Comparison of ENCODE assay signal across 7 mouse cellular contexts in genomic region chr3:98015205-98016171, GRCm38 (mm10). TPM values are rescaled to one million over a fixed set of nuclear protein-coding genes. Genes with fewer than 3 reads are reported as not detected.
DNase-seq lines count a peak whose midpoint lies in the region; ATAC-seq lines count a peak whose summit lies in the region.

No protein-coding gene starts in this region.

- H3K9me3 ChIP-seq in heart, embryonic 13.5 days = no peaks in the 10 kb centered on the region
- no peaks in the 10 kb centered on the region for H3K9me3 ChIP-seq in liver, embryonic 13.5 days (replicated peaks)

- no peak for ATAC-seq in heart, embryonic 13.5 days (ENCODE audit: extremely low read depth, insufficient number of reproducible peaks, low FRiP score, low TSS enrichment)
- no peak for ATAC-seq in liver, embryonic 13.5 days (ENCODE audit: low read depth)

- 0 out of 2 replicates have a peak overlapping the region, but pooled peaks have one; percentile 4 for H3K27ac ChIP-seq in heart, embryonic 13.5 days (replicated peaks)
- H3K27ac ChIP-seq in liver, embryonic 13.5 days = no peak overlapping the region

- H3K36me3 ChIP-seq in heart, embryonic 13.5 days = no peaks in the 10 kb centered on the region
- no peaks in the 10 kb centered on the region for H3K36me3 ChIP-seq in liver, embryonic 13.5 days

- H3K4me1 ChIP-seq in heart, embryonic 13.5 days = peaks cover 64% of the 10 kb centered on the region
- H3K4me1 ChIP-seq in liver, embryonic 13.5 days (replicated peaks) = peaks cover 74% of the 10 kb centered on the region

- H3K4me3 ChIP-seq in heart, embryonic 13.5 days = peak overlapping the region; percentile 77
- peak overlapping the region; percentile 89 for H3K4me3 ChIP-seq in liver, embryonic 13.5 days (replicated peaks)

- WGBS in heart, embryonic 13.5 days = 59% methylated on average over 14 of the region's 14 CpGs
- 65% methylated on average over 14 of the region's 14 CpGs for WGBS in liver, embryonic 13.5 days (ENCODE audit: insufficient replicate concordance)

- intact Hi-C loops in left cerebral cortex, postnatal 4 days (cut with DNase I) = loop anchor here (5.0 kb wide), 1 partner anchor 73 kb away; no protein-coding TSS in a partner anchor

- peak; percentile 37 for DNase-seq in retina, postnatal 1 day
- DNase-seq in retina, embryonic 14.5 days (ENCODE audit: low spot score) = no peak
- no peak for DNase-seq in liver, embryonic 13.5 days
- DNase-seq in cerebellum, adult 18-20 months = no peak
- DNase-seq in left cerebral cortex, postnatal 4 days = no peak
- no peak for DNase-seq in frontal cortex, postnatal 14 days (ENCODE audit: low spot score in 2 of 2)

- no peaks in the 10 kb centered on the region for H3K27me3 ChIP-seq in heart, embryonic 13.5 days (replicated peaks)
- H3K27me3 ChIP-seq in liver, embryonic 13.5 days = no peaks in the 10 kb centered on the region

- H3K4me2 ChIP-seq in heart, embryonic 13.5 days = peak overlapping the region; percentile 75
- H3K4me2 ChIP-seq in liver, embryonic 13.5 days = peak overlapping the region; percentile 98

- H3K9ac ChIP-seq in heart, embryonic 13.5 days = peak overlapping the region; percentile 96
- peak overlapping the region; percentile 93 for H3K9ac ChIP-seq in liver, embryonic 13.5 days

RNA-seq across cellular contexts. Expression of gene Notch2, which starts 2.2 kb away (rescaled TPM):
- polyA plus RNA-seq in heart, embryonic 13.5 days (2015; fragmentation: Nextera tagmentation; extraction: Ambion mirVana) = 11.9 and 12.1 TPM in 2 replicates
- polyA plus RNA-seq in liver, embryonic 13.5 days (2015; fragmentation: Nextera tagmentation; extraction: Ambion mirVana) = 4.8 and 5.7 TPM in 2 replicates
- total RNA-seq in left cerebral cortex, postnatal 4 days (2021) = 10 to 100 TPM; 22.4 to 24.4 TPM
